Mouse (Mus musculus): ENCODE data around the gene Ginm1.

GRCm38 (mm10) chr10:7838874-7839421, 46.3 kb upstream of the Ginm1 start:
- no peak for TF ChIP-seq GATA1 (IDR thresholded peaks at IDR 0.05; ENCODE audit: low read length)
- no peak for TF ChIP-seq TAL1 (IDR thresholded peaks at IDR 0.05; ENCODE audit: low read length)
